Mouse (Mus musculus) olfactory bulb, adult 2 months (tissue): ENCODE measurements around the gene Inpp4a. TPM values are rescaled to one million over a fixed set of nuclear protein-coding genes. Genes with fewer than 3 reads are reported as not detected.
A peak's percentile ranks its signal among the peaks of the same experiment; 100 is the strongest.

ENCODE experiments used
- H3K27ac ChIP-seq: fragments of 200-500 bp; 2 replicates; pipeline ENCODE4 v1.5.1; 2012; ENCODE audit warnings: low read depth, low read length; ENCODE audit not compliant: insufficient read depth
- H3K4me1 ChIP-seq: fragments of 200-500 bp; 2 replicates; pipeline ENCODE4 v1.6.1; 2012; ENCODE audit warnings: low read length; ENCODE audit not compliant: control insufficient read depth, insufficient read depth
- H3K4me3 ChIP-seq: fragments of 200-500 bp; 2 replicates; pipeline ENCODE4 v1.5.1; 2012; ENCODE audit warnings: mild to moderate bottlenecking, low read depth, low read length, moderate library complexity; ENCODE audit not compliant: insufficient read depth
- CTCF ChIP-seq: fragments of 200-500 bp; IDR thresholded peaks from 2 replicates; pipeline ENCODE4 v1.5.1; 2012; ENCODE audit warnings: low read depth, mild to moderate bottlenecking, low read length, moderate library complexity; ENCODE audit not compliant: insufficient read depth
- POLR2A ChIP-seq: fragments of 200-500 bp; IDR thresholded peaks from 2 replicates; pipeline ENCODE4 v1.6.1; 2012; ENCODE audit warnings: mild to moderate bottlenecking, low read depth, low read length, moderate library complexity; ENCODE audit not compliant: insufficient read depth
- WGBS: fragments of 180-500 bp; shearing (Covaris S2); methylation state at CpG from one replicate; pipeline ENCODE4 v1.1.7; 2018; 5-methylcytosine and 5-hydroxymethylcytosine counted together
- polyA plus RNA-seq: library from polyadenylated mRNA; stranded (reverse); fragments of >200 nt; gene quantifications from 2 replicates; pipeline ENCODE4 v1.2.4, GENCODE M21; 2012; ENCODE audit warnings: low replicate concordance; ENCODE audit not compliant: missing spikeins, insufficient read depth, insufficient read length

Gene Inpp4a
- polyA plus RNA-seq, 1 experiment = 177 TPM

- Histone ChIP-seq H3K27ac (no peak overlapping the region), H3K4me1 (peaks cover 2% of the 10 kb centered on the region; the same call in 1 of the 2 replicates), H3K4me3 (no peak overlapping the region)
- 31% methylated on average over 1 of the region's 1 CpGs for WGBS
- TF ChIP-seq CTCF = no peak
- TF ChIP-seq POLR2A = no peak
These were observed 3.3 kb upstream of the Inpp4a start for GRCm38 (mm10) chr1:37296414-37296813.

- Histone ChIP-seq H3K4me1 (peaks cover 8% of the 10 kb centered on the region), H3K27ac (no peak overlapping the region), H3K4me3 (no peak overlapping the region)
- TF ChIP-seq CTCF (no peak), POLR2A (no peak)
- 85% methylated on average over 2 of the region's 2 CpGs for WGBS
These were observed 761 bp upstream of the Inpp4a start for GRCm38 (mm10) chr1:37298904-37299303.

GRCm38 (mm10) chr1:37300650-37301049, 985 bp downstream of the Inpp4a start:
- peak overlapping the region; percentile 19; the same call in 1 of the 2 replicates for H3K27ac ChIP-seq

GRCm38 (mm10) chr1:37302801-37303200, 3.1 kb downstream of the Inpp4a start:
- no peak overlapping the region for H3K4me3 ChIP-seq
- WGBS = 86% methylated on average over 3 of the region's 3 CpGs
- no peak for TF ChIP-seq CTCF
- no peak for TF ChIP-seq POLR2A
- no peak overlapping the region for H3K27ac ChIP-seq
- H3K4me1 ChIP-seq = peaks cover 24% of the 10 kb centered on the region

More at GRCm38 (mm10) chr1:37300650-37301049, 985 bp downstream of the Inpp4a start:
- Histone ChIP-seq H3K4me3 (peak overlapping the region; percentile 63), H3K4me1 (peaks cover 13% of the 10 kb centered on the region)
- TF ChIP-seq POLR2A (no peak), CTCF (no peak)
- WGBS = 34% methylated on average over 5 of the region's 5 CpGs

GRCm38 (mm10) chr1:37305691-37306287, 6.1 kb downstream of the Inpp4a start:
- 35% methylated on average over 9 of the region's 9 CpGs for WGBS
- Histone ChIP-seq H3K4me1 (peaks cover 32% of the 10 kb centered on the region), H3K4me3 (no peak overlapping the region), H3K27ac (no peak overlapping the region)
- TF ChIP-seq CTCF (no peak), POLR2A (no peak)

- WGBS = 93% methylated on average over 2 of the region's 2 CpGs
- H3K27ac ChIP-seq = no peak overlapping the region
- TF ChIP-seq CTCF (no peak), POLR2A (no peak)
These were observed 7.9 kb downstream of the Inpp4a start for GRCm38 (mm10) chr1:37307586-37307985.

GRCm38 (mm10) chr1:37308021-37308742, 8.5 kb downstream of the Inpp4a start:
- 64% methylated on average over 8 of the region's 8 CpGs for WGBS
- H3K4me1 ChIP-seq = peaks cover 37% of the 10 kb centered on the region
- no peak overlapping the region for H3K4me3 ChIP-seq
- no peak overlapping the region for H3K27ac ChIP-seq
- TF ChIP-seq POLR2A (no peak), CTCF (no peak)

More at GRCm38 (mm10) chr1:37307586-37307985, 7.9 kb downstream of the Inpp4a start:
- no peak overlapping the region for H3K4me3 ChIP-seq
- H3K4me1 ChIP-seq = peaks cover 33% of the 10 kb centered on the region

- H3K4me3 ChIP-seq = no peak overlapping the region
- whole genome bisulfite sequencing = 93% methylated on average over 3 of the region's 3 CpGs
- peaks cover 38% of the 10 kb centered on the region for H3K4me1 ChIP-seq
- no peak overlapping the region for H3K27ac ChIP-seq
- TF ChIP-seq POLR2A = no peak
- no peak for TF ChIP-seq CTCF
These were observed 9.1 kb downstream of the Inpp4a start for GRCm38 (mm10) chr1:37308743-37309100.

GRCm38 (mm10) chr1:37309939-37310515, 10.4 kb downstream of the Inpp4a start:
- TF ChIP-seq CTCF = no peak
- TF ChIP-seq POLR2A = no peak
- WGBS = 97% methylated on average over 4 of the region's 4 CpGs
- H3K27ac ChIP-seq = no peak overlapping the region
- peaks cover 45% of the 10 kb centered on the region for H3K4me1 ChIP-seq
- no peak overlapping the region for H3K4me3 ChIP-seq
